18 mouse cellular contexts compared by ENCODE assay signal in the genomic region with DNA sequence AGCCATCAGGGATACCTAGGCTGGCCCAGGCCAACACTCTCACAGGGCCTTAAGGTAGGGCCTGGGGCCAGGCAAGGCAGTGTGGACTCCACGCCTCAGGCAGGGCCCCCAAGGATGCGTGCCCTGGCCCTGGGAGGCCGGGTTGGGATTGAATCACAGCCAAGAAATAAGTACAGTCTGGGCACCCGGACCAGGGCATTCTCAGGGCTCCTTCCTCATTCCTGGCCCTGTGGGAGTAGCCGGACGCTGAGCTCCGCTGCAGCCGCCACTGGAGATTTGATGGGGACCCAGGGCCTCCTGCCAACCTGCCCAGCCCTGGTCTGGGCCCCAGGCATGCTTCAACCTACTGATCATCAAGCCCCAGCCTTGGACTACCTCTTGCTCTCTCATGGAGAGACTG. TPM values are rescaled to one million over a fixed set of nuclear protein-coding genes. Genes with fewer than 3 reads are reported as not detected.
DNase-seq lines count a peak whose midpoint lies in the region; ATAC-seq and TF ChIP-seq lines count a peak whose summit lies in the region.
"Had no signal": no experiment of that assay in that cellular context is flagged by ENCODE, and none has a peak within 500 bp of the region (broad histone marks: within the 10 kb centered on the region; RNA-seq: fewer than 3 reads in every experiment).

No protein-coding gene starts in this region.

- H3K4me1 ChIP-seq in lung, embryonic 14.5 days (ENCODE audit: insufficient read depth): 0 out of 2 replicates have a peak, but pooled peaks cover 5% of the 10 kb centered on the region
- H3K4me1 ChIP-seq in stomach, embryonic 15.5 days: peaks cover 7% of the 10 kb centered on the region; the same call in 1 of the 2 replicates

- no peak overlapping the region for H3K4me3 ChIP-seq in lung, embryonic 14.5 days (ENCODE audit: low read depth, low read length)
- H3K4me3 ChIP-seq in stomach, embryonic 15.5 days (replicated peaks): no peak overlapping the region
- H3K4me3 ChIP-seq: embryonic facial prominence, embryonic 12.5 days; limb, embryonic 12.5 days had no signal

- H3K36me3 ChIP-seq in lung, embryonic 14.5 days (ENCODE audit: insufficient read depth): peaks cover 4% of the 10 kb centered on the region; the same call in 1 of the 2 replicates
- H3K36me3 ChIP-seq in stomach, embryonic 15.5 days: no peaks in the 10 kb centered on the region
- H3K36me3 ChIP-seq: embryonic facial prominence, embryonic 12.5 days; G1E; limb, embryonic 12.5 days had no signal

- TF ChIP-seq CTCF in lung, embryonic 14.5 days (IDR thresholded peaks at IDR 0.05; ENCODE audit: low read depth): no peak

- no peak overlapping the region for H3K4me2 ChIP-seq in lung, embryonic 14.5 days
- no peak overlapping the region for H3K4me2 ChIP-seq in stomach, embryonic 15.5 days
- H3K4me2 ChIP-seq: embryonic facial prominence, embryonic 12.5 days; limb, embryonic 12.5 days had no signal

- no peak overlapping the region; the same call in 1 of the 2 replicates for H3K9ac ChIP-seq in lung, embryonic 14.5 days
- no peak overlapping the region for H3K9ac ChIP-seq in stomach, embryonic 15.5 days
- H3K9ac ChIP-seq: embryonic facial prominence, embryonic 12.5 days; limb, embryonic 12.5 days had no signal

- no peaks in the 10 kb centered on the region for H3K9me3 ChIP-seq in lung, embryonic 14.5 days (ENCODE audit: low read depth, low read length)
- H3K9me3 ChIP-seq in stomach, embryonic 15.5 days: no peaks in the 10 kb centered on the region
- H3K9me3 ChIP-seq: embryonic facial prominence, embryonic 12.5 days; G1E; limb, embryonic 12.5 days had no signal

- no peaks in the 10 kb centered on the region for H3K27me3 ChIP-seq in lung, embryonic 14.5 days (ENCODE audit: insufficient read depth, low read length)
- H3K27me3 ChIP-seq in stomach, embryonic 15.5 days (replicated peaks): no peaks in the 10 kb centered on the region

- DNase-seq in adrenal gland, postnatal 10 days: peak; percentile 27
- DNase-seq in adrenal gland, adult 18-20 months (ENCODE audit: low spot score in 2 of 2): no peak
- DNase-seq in testis, postnatal 14 days (ENCODE audit: low spot score): peak; percentile 37
- no peak for DNase-seq in testis, postnatal 10 days (ENCODE audit: low spot score)
- DNase-seq in lung, embryonic 14.5 days: peak; percentile 49
- no peak for DNase-seq in adipocyte (ENCODE audit: low spot score)
- DNase-seq in layer of hippocampus, adult 8-10 months (ENCODE audit: low spot score in 2 of 2): no peak
- DNase-seq: adrenal gland, adult 8-10 months; cerebellum, adult 11 months; layer of hippocampus, adult 9-11 months had no signal

- no peak overlapping the region for H3K27ac ChIP-seq in lung, embryonic 14.5 days (ENCODE audit: low read depth)
- no peak overlapping the region for H3K27ac ChIP-seq in stomach, embryonic 15.5 days
- H3K27ac ChIP-seq: embryonic facial prominence, embryonic 12.5 days; limb, embryonic 12.5 days had no signal

- ATAC-seq in lung, embryonic 14.5 days (ENCODE audit: insufficient read depth): peak; percentile 5; the same call in 1 of the 2 replicates
- ATAC-seq in stomach, embryonic 15.5 days (ENCODE audit: insufficient read depth, low FRiP score, low read depth): peak; percentile 45; the same call in 1 of the 2 replicates
- ATAC-seq: forebrain, embryonic 16.5 days had no signal

- 50% methylated on average over 8 of the region's 8 CpGs for WGBS in lung, embryonic 14.5 days
- whole genome bisulfite sequencing in stomach, embryonic 15.5 days: 51% methylated on average over 8 of the region's 8 CpGs

RNA-seq across cellular contexts. Expression of a gene that starts 31.2 kb away (rescaled TPM):
- total RNA-seq in adrenal gland, postnatal 10 days (2021): not detected
- total RNA-seq in adrenal gland, adult 18-20 months (2021): not detected
- polyA plus RNA-seq in lung, embryonic 14.5 days (2014; fragmentation: Nextera tagmentation; extraction: Ambion mirVana): not detected in 2 replicates
- polyA plus RNA-seq in stomach, embryonic 15.5 days (2015; fragmentation: Nextera tagmentation; extraction: Ambion mirVana): not detected in 2 replicates
- not detected for total RNA-seq in layer of hippocampus, adult 8-10 months (2022)
- total RNA-seq: adrenal gland, adult 8-10 months; G1E; gastrocnemius, postnatal 4 days; hematopoietic stem cell, adult 5-6 weeks; megakaryocyte, adult 5-6 weeks had no signal
- polyA plus RNA-seq: embryonic facial prominence, embryonic 12.5 days; forebrain, embryonic 16.5 days; G1E; limb, embryonic 12.5 days had no signal

RNA-seq across cellular contexts. Expression of a gene that starts 48.1 kb away (rescaled TPM):
- total RNA-seq in adrenal gland, postnatal 10 days (2021): under 1 TPM; 0.18 to 0.27 TPM
- total RNA-seq in adrenal gland, adult 18-20 months (2021): under 1 TPM; 0.48 to 0.50 TPM
- 65.7 and 77.0 TPM in 2 replicates for polyA plus RNA-seq in lung, embryonic 14.5 days (2014; fragmentation: Nextera tagmentation; extraction: Ambion mirVana)
- polyA plus RNA-seq in stomach, embryonic 15.5 days (2015; fragmentation: Nextera tagmentation; extraction: Ambion mirVana): 3.7 and 3.8 TPM in 2 replicates
- total RNA-seq in layer of hippocampus, adult 8-10 months (2022): 10 to 100 TPM; 45.9 to 52.4 (median 49.1) TPM
- total RNA-seq: hematopoietic stem cell, adult 5-6 weeks; megakaryocyte, adult 5-6 weeks had no signal
- polyA plus RNA-seq: G1E had no signal

Comparison
In these comparisons a context has a peak if more than half of its experiments do, and no peak if none do; other contexts are left out.
1. DNase-seq: peak in adrenal gland, postnatal 10 days (single experiment), testis, postnatal 14 days (single experiment) and lung, embryonic 14.5 days (single experiment); none in adrenal gland, adult 18-20 months (0 of 2), testis, postnatal 10 days (single experiment), adipocyte (single experiment) and layer of hippocampus, adult 8-10 months (0 of 2).
2. RNA of a gene that starts 48.1 kb away (total RNA-seq): 45.9 to 52.4 TPM in layer of hippocampus, adult 8-10 months; 0.48 to 0.50 TPM in adrenal gland, adult 18-20 months and 0.18 to 0.27 TPM in adrenal gland, postnatal 10 days; every median in the first group is over 10 times any median in the second.